Mouse (Mus musculus): ENCODE results near the gene Vmn2r17.

Gene Vmn2r17

DNA sequence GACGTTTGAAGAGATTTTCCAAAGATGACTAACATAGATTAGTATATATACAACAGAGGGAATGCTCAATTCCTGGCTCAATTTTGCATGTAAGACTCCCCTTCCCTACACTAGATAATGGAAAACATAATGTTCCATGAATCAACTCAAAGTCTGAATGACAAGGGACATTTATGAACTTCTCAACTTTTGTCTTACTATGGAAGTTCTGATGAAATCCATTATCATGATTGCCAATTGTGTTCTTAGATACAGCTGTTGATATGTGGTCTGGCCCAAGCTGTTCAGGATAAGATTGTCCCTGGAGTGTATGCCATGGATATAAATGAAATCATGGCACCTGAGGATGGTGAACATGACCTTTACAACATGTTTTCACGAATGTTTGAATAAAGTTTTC, at the start of gene Vmn2r17:
Vmn2r17 (plus strand) TSS at position 301 of the 400 bp plus-strand sequence.
- DNase-seq (ENCODE audit: low spot score in 2 of 2): no peak

DNA sequence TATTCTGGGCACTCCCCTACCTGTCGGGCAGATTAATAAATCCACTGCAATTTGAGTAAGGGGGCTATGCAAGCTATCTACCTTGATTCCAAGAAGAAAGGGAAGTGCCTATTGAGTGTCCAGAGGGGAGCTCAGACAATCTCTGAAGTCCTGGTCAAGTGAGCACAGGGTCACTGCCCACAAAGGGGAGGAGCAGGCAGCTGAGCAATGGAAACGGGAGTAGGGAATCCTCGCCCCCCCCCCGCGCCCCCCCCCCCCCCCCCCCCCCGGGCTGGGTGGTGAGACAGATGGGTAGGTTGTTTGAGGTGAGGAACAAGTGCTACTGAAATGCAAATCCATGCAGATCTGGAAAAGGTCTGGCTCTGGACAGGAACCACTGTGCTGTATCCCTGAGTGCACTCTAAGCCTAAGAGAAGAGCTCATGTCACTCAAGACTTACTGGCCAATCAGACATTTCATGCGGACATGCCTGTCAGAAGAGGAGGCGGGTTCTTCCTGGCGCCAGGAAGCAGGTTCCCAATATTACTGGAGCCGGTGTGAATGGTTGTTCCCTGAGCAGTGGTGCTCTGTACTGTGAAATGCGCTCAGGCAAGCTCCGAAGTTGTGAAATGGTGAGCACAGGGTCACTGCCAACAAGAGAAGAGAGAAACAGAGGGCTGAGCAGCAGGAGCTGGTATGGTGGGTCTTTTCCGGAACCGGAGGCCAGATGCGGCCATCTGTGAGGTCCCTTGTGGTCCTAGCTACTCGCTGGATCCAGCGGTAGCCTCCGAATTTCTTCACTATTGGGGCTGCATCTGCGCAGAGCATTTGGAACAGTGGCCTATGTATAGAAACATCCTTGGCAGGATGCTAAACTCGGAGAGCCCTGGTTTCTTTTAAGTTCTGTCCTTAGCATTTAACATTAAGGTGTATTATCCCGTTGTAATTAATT, 47.4 kb downstream of the Vmn2r17 start:
- no peak for DNase-seq (ENCODE audit: low spot score in 2 of 2)

DNA sequence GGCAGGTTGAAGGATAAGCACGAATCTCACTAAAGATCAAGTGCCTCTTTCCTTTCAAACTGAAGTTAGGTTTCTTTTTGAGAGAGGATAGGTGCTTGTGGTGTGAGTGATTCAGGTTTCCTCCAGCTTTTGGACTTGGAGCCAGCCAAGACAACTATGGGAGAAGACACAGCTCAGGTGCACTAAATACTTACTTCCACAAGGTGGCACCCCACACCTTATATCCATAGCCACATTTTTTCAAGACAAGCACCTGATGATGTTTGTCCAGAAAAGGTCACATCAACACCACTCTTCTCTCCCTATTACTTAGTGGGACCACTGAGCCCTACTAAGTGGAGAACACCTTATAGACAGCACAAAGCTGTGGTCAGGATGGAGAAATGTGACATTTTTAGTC, 87.2 kb downstream of the Vmn2r17 start:
- no peak for DNase-seq (ENCODE audit: low spot score in 2 of 2)
